Mouse (Mus musculus) kidney, adult 18-20 months (tissue): ENCODE measurements around the gene Gpr119.

ENCODE experiments used
- DNase-seq: peaks from one replicate; pipeline ENCODE4 v3.0.0; 2021

Gpr119 gene

GRCm38 (mm10) chrX:48674171-48674570 lies at the start of gene Gpr119:
TSS of gene Gpr119 (minus strand) at chrX:48674478.
- DNase-seq, result no peak

GRCm38 (mm10) chrX:48712846-48713245 lies 38.6 kb upstream of the Gpr119 start:
- no peak for DNase-seq

- DNase-seq, result no peak
These were observed 35.4 kb upstream of the Gpr119 start for GRCm38 (mm10) chrX:48709701-48710100.

- DNase-seq, result peak; percentile 89
These were observed 20.6 kb upstream of the Gpr119 start, which contains the start of gene Rbmx2 for GRCm38 (mm10) chrX:48694864-48695371. TSS of gene Rbmx2 (plus strand) at chrX:48695004.

GRCm38 (mm10) chrX:48694460-48694859 lies 20.2 kb upstream of the Gpr119 start:
- DNase-seq, result no peak

- no peak for DNase-seq
These were observed 9.6 kb upstream of the Gpr119 start for GRCm38 (mm10) chrX:48683857-48684256.

GRCm38 (mm10) chrX:48683451-48683850 lies 9.2 kb upstream of the Gpr119 start:
- DNase-seq, result peak; percentile 54

- no peak for DNase-seq
These were observed 2.6 kb downstream of the Gpr119 start for GRCm38 (mm10) chrX:48671714-48672113.

GRCm38 (mm10) chrX:48669588-48669987 lies 4.7 kb downstream of the Gpr119 start:
- DNase-seq, result no peak

GRCm38 (mm10) chrX:48666807-48667206 lies 7.5 kb downstream of the Gpr119 start:
- no peak for DNase-seq

- DNase-seq, result peak; percentile 62
These were observed 30.2 kb downstream of the Gpr119 start for GRCm38 (mm10) chrX:48644122-48644521.

GRCm38 (mm10) chrX:48637032-48637431 lies 37.2 kb downstream of the Gpr119 start:
- no peak for DNase-seq

GRCm38 (mm10) chrX:48624054-48624420 lies 50.2 kb downstream of the Gpr119 start:
- no peak for DNase-seq

- DNase-seq, result peak; percentile 84
These were observed 50.8 kb downstream of the Gpr119 start, which contains the start of gene Slc25a14 for GRCm38 (mm10) chrX:48623379-48624053. TSS of gene Slc25a14 (plus strand) at chrX:48623413.

- DNase-seq, result no peak
These were observed 51.3 kb downstream of the Gpr119 start for GRCm38 (mm10) chrX:48623049-48623378.
